Mouse (Mus musculus) olfactory bulb, adult 2 months (tissue): ENCODE data around the gene Abr.

Source experiments
- CTCF ChIP-seq: fragments of 200-500 bp; IDR thresholded peaks from 2 replicates; pipeline ENCODE4 v1.5.1; 2012; ENCODE audit warnings: low read depth, mild to moderate bottlenecking, low read length, moderate library complexity; ENCODE audit not compliant: insufficient read depth
- POLR2A ChIP-seq: fragments of 200-500 bp; IDR thresholded peaks from 2 replicates; pipeline ENCODE4 v1.6.1; 2012; ENCODE audit warnings: mild to moderate bottlenecking, low read depth, low read length, moderate library complexity; ENCODE audit not compliant: insufficient read depth

- no peak for TF ChIP-seq CTCF
- TF ChIP-seq POLR2A = no peak
Measured at GRCm38 (mm10) chr11:76569436-76569835, 52.7 kb downstream of the Abr start.
